Mouse (Mus musculus): ENCODE measurements around the gene Usf1. TPM values are rescaled to one million over a fixed set of nuclear protein-coding genes. Genes with fewer than 3 reads are reported as not detected.

Usf1 gene
- polyA plus RNA-seq, 1 experiment from 2014 or later, result 85.2 TPM

- ATAC-seq (ENCODE audit: insufficient number of reproducible peaks, insufficient read depth, low FRiP score, low read depth), result no peak
- Histone ChIP-seq H3K4me3 (ENCODE audit: low read depth, low read length) (peak overlapping the region; percentile 47), H3K9ac (replicated peaks; ENCODE audit: low read depth, low read length) (peak overlapping the region; percentile 58), H3K9me3 (ENCODE audit: control insufficient read depth, low read depth, low read length) (no peaks in the 10 kb centered on the region), H3K27me3 (ENCODE audit: control insufficient read depth, insufficient read depth, low read length) (no peaks in the 10 kb centered on the region), H3K4me2 (replicated peaks; ENCODE audit: low read depth, low read length) (peak overlapping the region; percentile 53), H3K36me3 (ENCODE audit: control insufficient read depth, insufficient read depth, low read length) (no peaks in the 10 kb centered on the region), H3K27ac (ENCODE audit: low read length) (peak overlapping the region; percentile 64), H3K4me1 (ENCODE audit: control insufficient read depth, insufficient read depth, low read length) (peaks cover 20% of the 10 kb centered on the region)
- WGBS, result 3% methylated on average over 18 of the region's 18 CpGs
Observed at GRCm38 (mm10) chr1:171438014-171438670, 27.0 kb downstream of the Usf1 start.

- H3K4me2 ChIP-seq (replicated peaks; ENCODE audit: low read depth, low read length), result peak overlapping the region; percentile 53
- ATAC-seq (ENCODE audit: insufficient number of reproducible peaks, insufficient read depth, low FRiP score, low read depth), result no peak
- no peaks in the 10 kb centered on the region for H3K27me3 ChIP-seq (ENCODE audit: control insufficient read depth, insufficient read depth, low read length)
- H3K9me3 ChIP-seq (ENCODE audit: control insufficient read depth, low read depth, low read length), result 0 out of 2 replicates have a peak, but pooled peaks cover 4% of the 10 kb centered on the region
- no peaks in the 10 kb centered on the region for H3K36me3 ChIP-seq (ENCODE audit: control insufficient read depth, insufficient read depth, low read length)
- WGBS, result 28% methylated on average over 8 of the region's 8 CpGs
- H3K9ac ChIP-seq (replicated peaks; ENCODE audit: low read depth, low read length), result peak overlapping the region; percentile 25
- H3K4me1 ChIP-seq (ENCODE audit: control insufficient read depth, insufficient read depth, low read length), result peaks cover 20% of the 10 kb centered on the region
- H3K4me3 ChIP-seq (ENCODE audit: low read depth, low read length), result peak overlapping the region; percentile 47
- peak overlapping the region; percentile 64; the same call in 1 of the 2 replicates for H3K27ac ChIP-seq (ENCODE audit: low read length)
Observed at GRCm38 (mm10) chr1:171439072-171439471, 28.0 kb downstream of the Usf1 start.

- Histone ChIP-seq H3K36me3 (ENCODE audit: control insufficient read depth, insufficient read depth, low read length) (no peaks in the 10 kb centered on the region), H3K27me3 (ENCODE audit: control insufficient read depth, insufficient read depth, low read length) (no peaks in the 10 kb centered on the region), H3K4me3 (ENCODE audit: low read depth, low read length) (peak overlapping the region; percentile 47; the same call in 1 of the 2 replicates), H3K9ac (replicated peaks; ENCODE audit: low read depth, low read length) (no peak overlapping the region), H3K4me1 (ENCODE audit: control insufficient read depth, insufficient read depth, low read length) (peaks cover 20% of the 10 kb centered on the region), H3K9me3 (ENCODE audit: control insufficient read depth, low read depth, low read length) (0 out of 2 replicates have a peak, but pooled peaks cover 4% of the 10 kb centered on the region), H3K27ac (ENCODE audit: low read length) (peak overlapping the region; percentile 64), H3K4me2 (replicated peaks; ENCODE audit: low read depth, low read length) (peak overlapping the region; percentile 53)
- WGBS, result 25% methylated on average over 9 of the region's 9 CpGs
- no peak; the same call in 1 of the 2 replicates for ATAC-seq (ENCODE audit: insufficient number of reproducible peaks, insufficient read depth, low FRiP score, low read depth)
Observed at GRCm38 (mm10) chr1:171440025-171440725, 29.1 kb downstream of the Usf1 start.

- Histone ChIP-seq H3K4me1 (ENCODE audit: control insufficient read depth, insufficient read depth, low read length) (peaks cover 20% of the 10 kb centered on the region), H3K27ac (ENCODE audit: low read length) (peak overlapping the region; percentile 64), H3K27me3 (ENCODE audit: control insufficient read depth, insufficient read depth, low read length) (no peaks in the 10 kb centered on the region), H3K4me3 (ENCODE audit: low read depth, low read length) (0 out of 2 replicates have a peak overlapping the region, but pooled peaks have one; percentile 5), H3K9me3 (ENCODE audit: control insufficient read depth, low read depth, low read length) (0 out of 2 replicates have a peak, but pooled peaks cover 4% of the 10 kb centered on the region), H3K9ac (replicated peaks; ENCODE audit: low read depth, low read length) (no peak overlapping the region), H3K4me2 (replicated peaks; ENCODE audit: low read depth, low read length) (peak overlapping the region; percentile 19), H3K36me3 (ENCODE audit: control insufficient read depth, insufficient read depth, low read length) (no peaks in the 10 kb centered on the region)
- peak; percentile 72 for ATAC-seq (ENCODE audit: insufficient number of reproducible peaks, insufficient read depth, low FRiP score, low read depth)
- 42% methylated on average over 7 of the region's 7 CpGs for WGBS
Observed at GRCm38 (mm10) chr1:171441466-171442412, 30.6 kb downstream of the Usf1 start.

- H3K9me3 ChIP-seq (ENCODE audit: control insufficient read depth, low read depth, low read length), result 0 out of 2 replicates have a peak, but pooled peaks cover 4% of the 10 kb centered on the region
- no peak overlapping the region for H3K9ac ChIP-seq (replicated peaks; ENCODE audit: low read depth, low read length)
- WGBS, result 50% methylated on average over 8 of the region's 8 CpGs
- H3K36me3 ChIP-seq (ENCODE audit: control insufficient read depth, insufficient read depth, low read length), result no peaks in the 10 kb centered on the region
- H3K27ac ChIP-seq (ENCODE audit: low read length), result peak overlapping the region; percentile 64
- no peaks in the 10 kb centered on the region for H3K27me3 ChIP-seq (ENCODE audit: control insufficient read depth, insufficient read depth, low read length)
- no peak for ATAC-seq (ENCODE audit: insufficient number of reproducible peaks, insufficient read depth, low FRiP score, low read depth)
- peak overlapping the region; percentile 19 for H3K4me2 ChIP-seq (replicated peaks; ENCODE audit: low read depth, low read length)
- peaks cover 20% of the 10 kb centered on the region for H3K4me1 ChIP-seq (ENCODE audit: control insufficient read depth, insufficient read depth, low read length)
- H3K4me3 ChIP-seq (ENCODE audit: low read depth, low read length), result 0 out of 2 replicates have a peak overlapping the region, but pooled peaks have one; percentile 5
Observed at GRCm38 (mm10) chr1:171442413-171442760, 31.3 kb downstream of the Usf1 start.

GRCm38 (mm10) chr1:171445050-171445449, 33.9 kb downstream of the Usf1 start:
- peaks cover 11% of the 10 kb centered on the region for H3K4me1 ChIP-seq (ENCODE audit: control insufficient read depth, insufficient read depth, low read length)
- H3K9ac ChIP-seq (replicated peaks; ENCODE audit: low read depth, low read length), result no peak overlapping the region
- no peaks in the 10 kb centered on the region for H3K36me3 ChIP-seq (ENCODE audit: control insufficient read depth, insufficient read depth, low read length)
- H3K4me2 ChIP-seq (replicated peaks; ENCODE audit: low read depth, low read length), result no peak overlapping the region
- no peak overlapping the region for H3K27ac ChIP-seq (ENCODE audit: low read length)
- H3K27me3 ChIP-seq (ENCODE audit: control insufficient read depth, insufficient read depth, low read length), result no peaks in the 10 kb centered on the region
- 0 out of 2 replicates have a peak, but pooled peaks cover 4% of the 10 kb centered on the region for H3K9me3 ChIP-seq (ENCODE audit: control insufficient read depth, low read depth, low read length)
- 63% methylated on average over 5 of the region's 5 CpGs for WGBS
- H3K4me3 ChIP-seq (ENCODE audit: low read depth, low read length), result no peak overlapping the region
- no peak for ATAC-seq (ENCODE audit: insufficient number of reproducible peaks, insufficient read depth, low FRiP score, low read depth)

GRCm38 (mm10) chr1:171446854-171447253, 35.7 kb downstream of the Usf1 start:
- no peak overlapping the region for H3K4me3 ChIP-seq (ENCODE audit: low read depth, low read length)
- no peak overlapping the region for H3K9ac ChIP-seq (replicated peaks; ENCODE audit: low read depth, low read length)
- H3K27me3 ChIP-seq (ENCODE audit: control insufficient read depth, insufficient read depth, low read length), result no peaks in the 10 kb centered on the region
- H3K4me2 ChIP-seq (replicated peaks; ENCODE audit: low read depth, low read length), result no peak overlapping the region
- 0 out of 2 replicates have a peak, but pooled peaks cover 4% of the 10 kb centered on the region for H3K9me3 ChIP-seq (ENCODE audit: control insufficient read depth, low read depth, low read length)
- H3K27ac ChIP-seq (ENCODE audit: low read length), result no peak overlapping the region
- 50% methylated on average over 7 of the region's 7 CpGs for WGBS
- ATAC-seq (ENCODE audit: insufficient number of reproducible peaks, insufficient read depth, low FRiP score, low read depth), result no peak
- no peaks in the 10 kb centered on the region for H3K4me1 ChIP-seq (ENCODE audit: control insufficient read depth, insufficient read depth, low read length)
- no peaks in the 10 kb centered on the region for H3K36me3 ChIP-seq (ENCODE audit: control insufficient read depth, insufficient read depth, low read length)

- Histone ChIP-seq H3K9ac (replicated peaks; ENCODE audit: low read depth, low read length) (no peak overlapping the region), H3K36me3 (ENCODE audit: control insufficient read depth, insufficient read depth, low read length) (no peaks in the 10 kb centered on the region), H3K27ac (ENCODE audit: low read length) (no peak overlapping the region), H3K27me3 (ENCODE audit: control insufficient read depth, insufficient read depth, low read length) (no peaks in the 10 kb centered on the region), H3K4me3 (ENCODE audit: low read depth, low read length) (no peak overlapping the region), H3K4me1 (ENCODE audit: control insufficient read depth, insufficient read depth, low read length) (no peaks in the 10 kb centered on the region), H3K4me2 (replicated peaks; ENCODE audit: low read depth, low read length) (peak overlapping the region; percentile 17), H3K9me3 (ENCODE audit: control insufficient read depth, low read depth, low read length) (0 out of 2 replicates have a peak, but pooled peaks cover 4% of the 10 kb centered on the region)
- ATAC-seq (ENCODE audit: insufficient number of reproducible peaks, insufficient read depth, low FRiP score, low read depth), result no peak
- WGBS, result 15% methylated on average over 10 of the region's 10 CpGs
Observed at GRCm38 (mm10) chr1:171447692-171448091, 36.6 kb downstream of the Usf1 start.

Measured in stomach, embryonic 14.5 days (tissue).